Mouse (Mus musculus) intestine, embryonic 16.5 days (tissue): ENCODE data around the gene Fyb2. TPM values are rescaled to one million over a fixed set of nuclear protein-coding genes. Genes with fewer than 3 reads are reported as not detected.
A peak's percentile ranks its signal among the peaks of the same experiment; 100 is the strongest.

Source experiments
- ATAC-seq: fragments of 200-750 bp; cut with Nextera tagmentation; 2 replicates; pipeline ENCODE4 v1.8.0; 2017; ENCODE audit warnings: moderate TSS enrichment, moderate library complexity
- H3K27ac ChIP-seq: fragments of 300-500 bp; sonication (generic); 2 replicates; pipeline ENCODE4 v1.5.1; 2014; ENCODE audit warnings: mild to moderate bottlenecking, low read length
- H3K27me3 ChIP-seq: fragments of 300-500 bp; sonication (generic); replicated peaks from 2 replicates; pipeline ENCODE4 v1.6.1; 2014; ENCODE audit warnings: low read length, control low read depth, mixed read lengths; ENCODE audit not compliant: control insufficient read depth, insufficient read depth
- H3K36me3 ChIP-seq: fragments of 300-500 bp; sonication (generic); 2 replicates; pipeline ENCODE4 v1.6.1; 2014; ENCODE audit warnings: low read length, control low read depth; ENCODE audit not compliant: control insufficient read depth, insufficient read depth
- H3K4me1 ChIP-seq: fragments of 300-500 bp; sonication (generic); 2 replicates; pipeline ENCODE4 v1.6.1; 2014; ENCODE audit warnings: low read length, control low read depth, mixed read lengths; ENCODE audit not compliant: control insufficient read depth, insufficient read depth
- H3K4me2 ChIP-seq: fragments of 300-500 bp; sonication (generic); 2 replicates; pipeline ENCODE4 v1.6.1; 2014; ENCODE audit warnings: low read depth, low read length, control low read depth
- H3K4me3 ChIP-seq: fragments of 300-500 bp; sonication (generic); 2 replicates; pipeline ENCODE4 v1.5.1; 2014; ENCODE audit warnings: mild to moderate bottlenecking, low read length
- H3K9ac ChIP-seq: fragments of 300-500 bp; sonication (generic); 2 replicates; pipeline ENCODE4 v1.6.1; 2014; ENCODE audit warnings: low read depth, low read length
- H3K9me3 ChIP-seq: fragments of 300-500 bp; sonication (generic); 2 replicates; pipeline ENCODE4 v1.6.1; 2016; ENCODE audit warnings: low read length, control low read depth; ENCODE audit not compliant: control insufficient read depth
- WGBS: fragments of 180-500 bp; shearing (Covaris S2); extraction: QIAGEN DNeasy Blood & Tissue Kit; methylation state at CpG from one replicate; pipeline ENCODE4 v1.1.7; 2014; 5-methylcytosine and 5-hydroxymethylcytosine counted together
- polyA plus RNA-seq: library from polyadenylated mRNA; unstranded; fragments of >200 nt; fragmentation: Nextera tagmentation; extraction: Ambion mirVana; gene quantifications from 2 replicates; pipeline ENCODE4 v1.2.1, GENCODE M21; 2015

Fyb2 gene
- polyA plus RNA-seq, 1 experiment from 2014 or later, result 0.20 TPM

GRCm38 (mm10) chr4:104893588-104893987, 19.7 kb upstream of the Fyb2 start:
- Histone ChIP-seq H3K9ac (no peak overlapping the region), H3K27me3 (no peaks in the 10 kb centered on the region), H3K4me1 (no peaks in the 10 kb centered on the region), H3K4me2 (no peak overlapping the region), H3K27ac (no peak overlapping the region), H3K9me3 (no peaks in the 10 kb centered on the region), H3K4me3 (no peak overlapping the region), H3K36me3 (no peaks in the 10 kb centered on the region)
- WGBS, result 80% methylated on average over 5 of the region's 5 CpGs
- ATAC-seq, result no peak

- Histone ChIP-seq H3K27me3 (no peaks in the 10 kb centered on the region), H3K4me1 (no peaks in the 10 kb centered on the region), H3K4me3 (no peak overlapping the region), H3K9ac (no peak overlapping the region), H3K27ac (no peak overlapping the region), H3K4me2 (no peak overlapping the region), H3K36me3 (no peaks in the 10 kb centered on the region), H3K9me3 (no peaks in the 10 kb centered on the region)
- no peak for ATAC-seq
- 55% methylated on average over 13 of the region's 13 CpGs for WGBS
Observed at GRCm38 (mm10) chr4:104894004-104894734, 19.1 kb upstream of the Fyb2 start.

GRCm38 (mm10) chr4:104902836-104903235, 10.4 kb upstream of the Fyb2 start:
- Histone ChIP-seq H3K4me2 (no peak overlapping the region), H3K27ac (no peak overlapping the region), H3K36me3 (no peaks in the 10 kb centered on the region), H3K27me3 (no peaks in the 10 kb centered on the region), H3K9me3 (no peaks in the 10 kb centered on the region), H3K4me3 (no peak overlapping the region), H3K4me1 (no peaks in the 10 kb centered on the region), H3K9ac (no peak overlapping the region)
- 81% methylated on average over 2 of the region's 2 CpGs for WGBS
- no peak for ATAC-seq

GRCm38 (mm10) chr4:104905049-104905448, 8.2 kb upstream of the Fyb2 start:
- no peak for ATAC-seq
- no peak overlapping the region for H3K9ac ChIP-seq
- H3K9me3 ChIP-seq, result no peaks in the 10 kb centered on the region
- no peaks in the 10 kb centered on the region for H3K36me3 ChIP-seq
- H3K27me3 ChIP-seq, result no peaks in the 10 kb centered on the region
- H3K4me1 ChIP-seq, result no peaks in the 10 kb centered on the region
- H3K4me2 ChIP-seq, result no peak overlapping the region
- no peak overlapping the region for H3K4me3 ChIP-seq
- 89% methylated on average over 6 of the region's 6 CpGs for WGBS
- no peak overlapping the region for H3K27ac ChIP-seq

GRCm38 (mm10) chr4:104911685-104912084, 1.6 kb upstream of the Fyb2 start:
- peak; percentile 81 for ATAC-seq

GRCm38 (mm10) chr4:104914711-104915247, 1.5 kb downstream of the Fyb2 start:
- H3K9me3 ChIP-seq, result no peaks in the 10 kb centered on the region
- H3K9ac ChIP-seq, result no peak overlapping the region
- no peak overlapping the region for H3K4me2 ChIP-seq
- no peaks in the 10 kb centered on the region for H3K36me3 ChIP-seq
- H3K27me3 ChIP-seq, result no peaks in the 10 kb centered on the region
- 61% methylated on average over 6 of the region's 6 CpGs for WGBS
- no peaks in the 10 kb centered on the region for H3K4me1 ChIP-seq
- no peak for ATAC-seq
- H3K27ac ChIP-seq, result no peak overlapping the region
- H3K4me3 ChIP-seq, result no peak overlapping the region

More at GRCm38 (mm10) chr4:104911685-104912084, 1.6 kb upstream of the Fyb2 start:
- no peaks in the 10 kb centered on the region for H3K36me3 ChIP-seq
- no peak overlapping the region for H3K4me3 ChIP-seq
- 29% methylated on average over 7 of the region's 7 CpGs for WGBS
- H3K4me1 ChIP-seq, result no peaks in the 10 kb centered on the region
- H3K27ac ChIP-seq, result no peak overlapping the region
- H3K4me2 ChIP-seq, result no peak overlapping the region
- H3K27me3 ChIP-seq, result no peaks in the 10 kb centered on the region
- H3K9ac ChIP-seq, result no peak overlapping the region
- H3K9me3 ChIP-seq, result no peaks in the 10 kb centered on the region

GRCm38 (mm10) chr4:104918017-104918416, 4.8 kb downstream of the Fyb2 start:
- H3K4me1 ChIP-seq, result no peaks in the 10 kb centered on the region
- no peaks in the 10 kb centered on the region for H3K9me3 ChIP-seq
- H3K36me3 ChIP-seq, result no peaks in the 10 kb centered on the region
- no peak overlapping the region for H3K9ac ChIP-seq
- H3K4me3 ChIP-seq, result no peak overlapping the region
- no peak for ATAC-seq
- no peak overlapping the region for H3K4me2 ChIP-seq
- H3K27ac ChIP-seq, result no peak overlapping the region
- H3K27me3 ChIP-seq, result no peaks in the 10 kb centered on the region
- WGBS, result 81% methylated on average over 6 of the region's 6 CpGs

GRCm38 (mm10) chr4:104925383-104925782, 12.1 kb downstream of the Fyb2 start:
- ATAC-seq, result no peak
- Histone ChIP-seq H3K27me3 (no peaks in the 10 kb centered on the region), H3K4me3 (no peak overlapping the region), H3K9me3 (no peaks in the 10 kb centered on the region), H3K9ac (no peak overlapping the region), H3K36me3 (no peaks in the 10 kb centered on the region), H3K4me1 (no peaks in the 10 kb centered on the region), H3K4me2 (no peak overlapping the region), H3K27ac (no peak overlapping the region)
- WGBS, result 85% methylated on average over 5 of the region's 5 CpGs

- no peak overlapping the region for H3K4me2 ChIP-seq
- H3K27me3 ChIP-seq, result no peaks in the 10 kb centered on the region
- H3K27ac ChIP-seq, result no peak overlapping the region
- H3K36me3 ChIP-seq, result no peaks in the 10 kb centered on the region
- H3K9ac ChIP-seq, result no peak overlapping the region
- WGBS, result 89% methylated on average over 7 of the region's 7 CpGs
- no peak overlapping the region for H3K4me3 ChIP-seq
- no peak for ATAC-seq
- H3K4me1 ChIP-seq, result no peaks in the 10 kb centered on the region
- no peaks in the 10 kb centered on the region for H3K9me3 ChIP-seq
Observed at GRCm38 (mm10) chr4:104929165-104929564, 15.9 kb downstream of the Fyb2 start.

- no peaks in the 10 kb centered on the region for H3K36me3 ChIP-seq
- H3K9ac ChIP-seq, result no peak overlapping the region
- no peak overlapping the region for H3K4me2 ChIP-seq
- H3K27me3 ChIP-seq, result no peaks in the 10 kb centered on the region
- H3K4me1 ChIP-seq, result peaks cover 6% of the 10 kb centered on the region; the same call in 1 of the 2 replicates
- no peaks in the 10 kb centered on the region for H3K9me3 ChIP-seq
- H3K27ac ChIP-seq, result no peak overlapping the region
- peak; percentile 79 for ATAC-seq
- H3K4me3 ChIP-seq, result no peak overlapping the region
Observed at GRCm38 (mm10) chr4:104933620-104934019, 20.4 kb downstream of the Fyb2 start.
